Mouse (Mus musculus): Measurements from ENCODE around the gene Stxbp1.

- TF ChIP-seq GATA1 (IDR thresholded peaks at IDR 0.05; ENCODE audit: borderline replicate concordance, low read length) (no peak), TAL1 (conservative IDR thresholded peaks at IDR 0.05; ENCODE audit: low read depth, low read length) (no peak), CTCF (IDR thresholded peaks at IDR 0.05; ENCODE audit: low read depth, low read length) (no peak), GATA2 (IDR thresholded peaks at IDR 0.05; ENCODE audit: borderline replicate concordance, low read depth, low read length) (no peak), POLR2AphosphoS5 (IDR thresholded peaks at IDR 0.05; ENCODE audit: insufficient replicate concordance, low read depth, low read length) (no peak)
Observed at GRCm38 (mm10) chr2:32739311-32739710, 107.7 kb downstream of the Stxbp1 start.

Data from G1E (cell line).